Mouse (Mus musculus): ENCODE measurements at regions not wholly inside any gene's neighbourhood (a gene's known extent, or its start where the extent isn't known, plus 50 kb on each side); places are given as distances from the start of the nearest gene placed in this dataset.

GRCm38 (mm10) chr13:39350668-39351067 is 390.0 kb upstream of the Slc35b3 start:
- TF ChIP-seq CTCF (IDR thresholded peaks at IDR 0.05; ENCODE audit: control insufficient read depth, insufficient read depth, insufficient replicate concordance, low read depth, low read length): no peak
- no peak for TF ChIP-seq POLR2A (IDR thresholded peaks at IDR 0.05; ENCODE audit: control insufficient read depth, low read depth, low read length)

Measured in testis, adult 2 months (tissue).